Mouse (Mus musculus) heart, adult 2 months (tissue): Measurements from ENCODE around the gene Gm11168.
"Not testable (repeated sequence)": the region's sequence is repeated elsewhere in the genome, so short reads cannot be mapped to it uniquely, and the experiment has no call there.

Experiments
- EP300 ChIP-seq: fragments of 200-500 bp; IDR thresholded peaks from 2 replicates; pipeline ENCODE4 v1.6.1; 2011; ENCODE audit warnings: low read depth, low read length, control low read depth; ENCODE audit not compliant: insufficient read depth
- POLR2A ChIP-seq: fragments of 200-500 bp; IDR thresholded peaks from 2 replicates; pipeline ENCODE4 v1.6.1; 2011; ENCODE audit warnings: mild to moderate bottlenecking, low read depth, low read length, control low read depth; ENCODE audit not compliant: insufficient read depth

DNA sequence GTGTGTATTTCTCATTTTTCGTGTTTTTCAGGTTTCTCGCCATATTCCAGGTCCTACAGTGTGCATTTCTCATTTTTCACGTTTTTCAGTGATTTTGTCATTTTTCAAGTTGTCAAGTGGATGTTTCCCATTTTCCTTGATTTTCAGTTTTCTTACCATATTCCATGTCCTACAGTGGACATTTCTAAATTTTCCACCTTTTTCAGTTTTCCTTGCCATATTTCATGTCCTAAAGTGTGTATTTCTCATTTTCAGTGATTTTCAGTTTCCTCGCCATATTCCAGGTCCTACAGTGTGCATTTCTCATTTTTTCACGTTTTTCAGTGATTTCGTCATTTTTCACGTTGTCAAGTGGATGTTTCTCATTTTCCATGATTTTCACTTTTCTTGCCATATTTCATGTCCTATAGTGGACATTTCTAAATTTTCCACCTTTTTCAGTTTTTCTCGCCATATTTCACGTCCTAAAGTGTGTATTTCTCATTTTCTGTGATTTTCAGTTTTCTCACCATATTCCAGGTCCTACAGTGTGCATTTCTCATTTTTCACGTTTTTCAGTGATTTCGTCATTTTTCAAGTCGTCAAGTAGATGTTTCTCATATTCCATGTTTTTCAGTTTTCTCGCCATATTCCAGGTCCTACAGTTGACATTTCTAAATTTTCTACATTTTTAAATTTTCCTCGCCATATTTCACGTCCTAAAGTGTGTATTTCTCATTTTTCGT is 26.3 kb downstream of the Gm11168 start:
- TF ChIP-seq POLR2A, EP300: not testable (repeated sequence)
